Mouse (Mus musculus) adrenal gland (tissue): Measurements from ENCODE around the gene Arid2.
"Not testable (repeated sequence)": the region's sequence is repeated elsewhere in the genome, so short reads cannot be mapped to it uniquely, and the experiment has no call there.

Experiments
- intact Hi-C: fragments of 180-260 bp; cut with DNase I; formaldehyde crosslinking; loops from one replicate; pipeline ENCODE4 v1.15.1; 2025
- long read RNA-seq, 2 experiments: library from polyadenylated mRNA; unstranded; transcript quantifications; one replicate each; pipeline ENCODE4 v2.0.0; 2020; ENCODE audit warnings: borderline replicate concordance in 1 of 2; ENCODE audit not compliant: insufficient replicate concordance in 1 of 2

Gene Arid2
- long read RNA-seq, experiment 1, partial matches to known transcripts, result 0 of 3 reads
- long read RNA-seq, experiment 1, other reads (novel, unspliced or antisense), result 3 of 3 reads
- long read RNA-seq, experiment 2, partial matches to known transcripts, result 5 of 11 reads
- long read RNA-seq, experiment 2, other reads (novel, unspliced or antisense), result 6 of 11 reads

- intact Hi-C loops, result loop anchor here (5.0 to 10.0 kb wide), 2 partner anchors 170 to 523 kb away; no protein-coding TSS in a partner anchor
Observed at GRCm38 (mm10) chr15:96287369-96287975, at the start of gene Arid2. Arid2 (plus strand) TSS chr15:96287518.

- intact Hi-C loops, result no loop called here
Observed at GRCm38 (mm10) chr15:96238071-96238470, 49.2 kb upstream of the Arid2 start.

GRCm38 (mm10) chr15:96244171-96244570, 43.1 kb upstream of the Arid2 start:
- intact Hi-C loops, result no loop called here

- intact Hi-C loops, result not testable (repeated sequence)
Observed at GRCm38 (mm10) chr15:96244715-96245114, 42.6 kb upstream of the Arid2 start.

- intact Hi-C loops, result no loop called here
Observed at GRCm38 (mm10) chr15:96253827-96254226, 33.5 kb upstream of the Arid2 start.

- intact Hi-C loops, result no loop called here
Observed at GRCm38 (mm10) chr15:96254356-96254755, 33.0 kb upstream of the Arid2 start.

- intact Hi-C loops, result no loop called here
Observed at GRCm38 (mm10) chr15:96257781-96258180, 29.5 kb upstream of the Arid2 start.

- intact Hi-C loops, result no loop called here
Observed at GRCm38 (mm10) chr15:96264614-96265013, 22.7 kb upstream of the Arid2 start.

GRCm38 (mm10) chr15:96267933-96268332, 19.4 kb upstream of the Arid2 start:
- intact Hi-C loops, result no loop called here

GRCm38 (mm10) chr15:96268610-96269009, 18.7 kb upstream of the Arid2 start:
- intact Hi-C loops, result no loop called here

- intact Hi-C loops, result no loop called here
Observed at GRCm38 (mm10) chr15:96269402-96269801, 17.9 kb upstream of the Arid2 start.

- intact Hi-C loops, result no loop called here
Observed at GRCm38 (mm10) chr15:96270272-96270880, 16.9 kb upstream of the Arid2 start.

- intact Hi-C loops, result no loop called here
Observed at GRCm38 (mm10) chr15:96272356-96272755, 15.0 kb upstream of the Arid2 start.

- intact Hi-C loops, result no loop called here
Observed at GRCm38 (mm10) chr15:96274341-96274740, 13.0 kb upstream of the Arid2 start.

GRCm38 (mm10) chr15:96275198-96275597, 12.1 kb upstream of the Arid2 start:
- intact Hi-C loops, result no loop called here

- intact Hi-C loops, result no loop called here
Observed at GRCm38 (mm10) chr15:96275810-96276493, 11.4 kb upstream of the Arid2 start.

GRCm38 (mm10) chr15:96277061-96277460, 10.3 kb upstream of the Arid2 start:
- intact Hi-C loops, result no loop called here

- intact Hi-C loops, result loop anchor here (10.0 kb wide), 1 partner anchor 516 kb away; no protein-coding TSS in a partner anchor
Observed at GRCm38 (mm10) chr15:96281236-96281635, 6.1 kb upstream of the Arid2 start.

- intact Hi-C loops, result loop anchor here (10.0 kb wide), 1 partner anchor 518 kb away; no protein-coding TSS in a partner anchor
Observed at GRCm38 (mm10) chr15:96283141-96283540, 4.2 kb upstream of the Arid2 start.

GRCm38 (mm10) chr15:96283920-96284431, 3.3 kb upstream of the Arid2 start:
- intact Hi-C loops, result loop anchor here (10.0 kb wide), 1 partner anchor 519 kb away; no protein-coding TSS in a partner anchor

- intact Hi-C loops, result loop anchor here (5.0 to 10.0 kb wide), 2 partner anchors 172 to 520 kb away; no protein-coding TSS in a partner anchor
Observed at GRCm38 (mm10) chr15:96284711-96285322, 2.5 kb upstream of the Arid2 start.
